Mouse (Mus musculus) retina, postnatal 7 days (tissue): ENCODE data around the gene Pcgf3.
A peak's percentile ranks its signal among the peaks of the same experiment; 100 is the strongest.
"Not testable (repeated sequence)": the region's sequence is repeated elsewhere in the genome, so short reads cannot be mapped to it uniquely, and the experiment has no call there.

Experiments used
- DNase-seq: peaks from one replicate; pipeline ENCODE4 v3.0.0-alpha.2; 2012; ENCODE audit warnings: low read depth, low spot score

The Pcgf3 gene

DNA sequence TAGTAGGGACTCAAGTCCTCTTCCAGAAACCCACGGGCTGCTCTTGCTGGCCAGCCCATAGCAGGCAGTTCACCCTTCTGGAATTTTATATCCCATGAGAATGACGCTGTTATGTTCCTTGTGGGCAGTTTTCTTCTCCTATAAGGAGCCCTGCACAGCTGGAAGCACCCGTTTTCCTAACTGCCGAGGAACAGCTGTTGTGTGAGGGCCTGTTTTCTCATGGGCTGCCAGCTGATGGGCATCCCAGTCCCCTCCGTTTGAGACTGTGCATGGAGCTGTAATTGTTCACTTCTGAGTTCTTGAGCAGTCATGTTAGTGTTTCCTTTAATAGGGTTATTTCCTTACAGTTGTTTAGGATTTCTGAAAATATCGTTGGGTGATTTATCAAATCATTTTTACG is 8.6 kb downstream of the Pcgf3 start:
- DNase-seq = no peak

GRCm38 (mm10) chr5:108473737-108474136 is 12.7 kb downstream of the Pcgf3 start:
- no peak for DNase-seq

DNA sequence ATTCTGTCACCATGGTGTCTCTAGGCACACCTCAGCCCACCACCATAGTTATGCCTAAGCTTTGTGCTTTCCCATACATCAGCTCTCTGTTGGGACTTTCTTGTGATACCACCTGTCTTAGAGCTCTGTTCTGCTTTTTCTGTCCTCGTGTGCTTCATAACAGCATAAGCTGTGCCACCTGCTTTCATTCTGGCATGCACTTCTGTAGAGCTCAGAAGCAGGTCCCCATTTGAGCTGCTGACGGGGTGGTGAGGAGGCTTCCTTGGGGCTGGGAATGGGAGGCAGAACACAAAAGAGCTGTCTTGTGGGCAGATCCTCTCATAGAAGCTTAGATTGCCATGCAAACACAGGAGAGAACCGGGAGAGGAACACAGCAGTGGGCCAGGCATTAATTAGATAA is 14.9 kb downstream of the Pcgf3 start:
- DNase-seq = no peak

DNA sequence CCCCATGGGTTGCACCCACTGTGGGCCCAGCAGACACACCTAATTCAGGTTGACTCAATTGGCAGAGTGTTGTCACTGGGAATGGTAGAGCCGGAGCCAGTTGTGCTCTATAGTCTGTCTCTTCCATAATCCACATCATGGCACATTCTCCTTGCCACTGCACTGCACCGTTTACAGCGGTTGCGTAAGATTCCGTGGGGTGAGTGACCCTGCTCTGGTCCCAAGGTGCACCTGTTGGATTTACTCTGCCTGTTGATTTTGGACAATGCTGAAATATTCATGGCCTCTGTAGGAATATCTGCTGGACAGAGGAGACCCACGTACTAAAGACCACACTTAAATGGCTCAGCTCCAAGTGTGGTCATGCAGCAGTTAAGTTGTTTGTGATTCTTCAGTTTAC is 22.0 kb downstream of the Pcgf3 start:
- no peak for DNase-seq

- DNase-seq = peak; percentile 20
These were observed 24.2 kb downstream of the Pcgf3 start for GRCm38 (mm10) chr5:108485239-108485638.

- DNase-seq = not testable (repeated sequence)
These were observed 25.1 kb downstream of the Pcgf3 start for GRCm38 (mm10) chr5:108486148-108486547.

DNA sequence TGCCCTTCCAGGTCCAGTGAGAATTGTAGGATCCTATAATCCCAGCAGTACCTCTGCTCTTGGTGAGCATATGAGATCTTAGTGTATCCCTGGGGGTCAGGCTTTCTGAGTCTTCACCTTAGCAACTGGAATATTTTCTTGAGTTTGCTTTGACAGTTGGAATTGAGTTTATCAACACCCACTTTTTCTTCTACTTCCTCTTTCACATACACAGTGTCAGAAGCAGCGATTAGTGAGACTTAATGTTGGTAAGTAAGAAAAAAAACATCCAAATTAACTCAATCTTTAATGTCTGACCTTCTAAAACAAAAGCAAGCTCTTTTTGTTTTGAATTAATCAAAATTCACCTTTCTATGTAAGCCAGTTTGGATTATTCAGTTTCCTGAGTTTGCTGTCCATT is 40.5 kb downstream of the Pcgf3 start:
- DNase-seq = no peak

DNA sequence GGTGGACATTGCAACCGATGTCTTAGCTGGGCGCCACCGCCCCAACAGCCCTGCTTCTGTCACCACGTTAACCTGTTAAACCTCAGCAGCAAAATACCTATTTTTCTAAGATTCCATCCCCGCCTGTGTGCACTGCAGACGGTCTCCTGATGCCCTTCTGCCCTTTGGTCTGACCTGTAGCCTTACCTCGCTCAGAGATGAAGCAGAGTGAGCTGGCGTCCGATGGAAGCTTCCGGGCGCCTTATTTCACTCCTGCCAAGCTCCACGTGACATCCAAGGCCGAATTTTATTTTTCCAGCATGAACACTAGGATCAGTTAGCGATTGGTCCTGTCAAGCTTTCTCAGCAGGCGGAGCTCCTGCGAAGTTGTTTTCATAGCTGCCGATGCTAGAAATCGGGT is 41.3 kb downstream of the Pcgf3 start:
- DNase-seq = no peak

DNA sequence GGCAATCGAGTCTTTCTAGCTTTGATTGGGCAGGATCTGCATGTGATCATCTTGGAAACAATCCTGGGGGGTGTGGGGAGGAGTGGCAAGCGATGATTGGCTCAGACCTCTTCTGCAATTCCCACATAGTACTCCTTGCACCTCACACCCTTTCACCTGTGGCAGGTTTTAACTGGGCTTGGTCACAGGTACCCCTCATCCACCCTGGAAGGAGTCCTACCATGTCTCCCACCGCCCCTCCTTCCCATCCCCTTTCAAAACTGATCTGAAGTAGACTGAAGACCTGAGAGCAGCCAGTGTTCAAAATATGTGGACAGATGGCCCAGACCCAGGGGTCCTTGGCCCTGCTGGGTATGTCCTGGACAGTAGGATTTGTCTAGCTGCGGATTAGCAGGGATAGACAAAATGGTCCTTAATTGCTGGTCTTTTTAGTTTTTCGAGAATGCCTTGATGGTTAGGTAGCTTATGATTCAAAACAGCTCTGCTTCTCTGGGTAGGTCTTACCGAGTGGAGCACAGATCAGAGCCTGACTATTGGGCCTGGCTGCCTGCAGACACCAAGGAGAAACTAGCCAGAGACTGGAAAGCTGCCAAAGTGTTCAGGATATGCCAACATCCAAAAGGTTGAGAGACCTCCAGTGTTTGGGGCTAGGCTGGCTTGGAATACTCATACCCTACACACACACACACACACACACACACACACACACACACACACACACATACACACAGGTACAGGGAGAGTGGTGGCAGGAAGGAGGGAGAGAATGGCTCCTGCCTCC is 54.7 kb downstream of the Pcgf3 start:
- peak; percentile 17 for DNase-seq

GRCm38 (mm10) chr5:108516655-108517054 is 55.6 kb downstream of the Pcgf3 start:
- no peak for DNase-seq

DNA sequence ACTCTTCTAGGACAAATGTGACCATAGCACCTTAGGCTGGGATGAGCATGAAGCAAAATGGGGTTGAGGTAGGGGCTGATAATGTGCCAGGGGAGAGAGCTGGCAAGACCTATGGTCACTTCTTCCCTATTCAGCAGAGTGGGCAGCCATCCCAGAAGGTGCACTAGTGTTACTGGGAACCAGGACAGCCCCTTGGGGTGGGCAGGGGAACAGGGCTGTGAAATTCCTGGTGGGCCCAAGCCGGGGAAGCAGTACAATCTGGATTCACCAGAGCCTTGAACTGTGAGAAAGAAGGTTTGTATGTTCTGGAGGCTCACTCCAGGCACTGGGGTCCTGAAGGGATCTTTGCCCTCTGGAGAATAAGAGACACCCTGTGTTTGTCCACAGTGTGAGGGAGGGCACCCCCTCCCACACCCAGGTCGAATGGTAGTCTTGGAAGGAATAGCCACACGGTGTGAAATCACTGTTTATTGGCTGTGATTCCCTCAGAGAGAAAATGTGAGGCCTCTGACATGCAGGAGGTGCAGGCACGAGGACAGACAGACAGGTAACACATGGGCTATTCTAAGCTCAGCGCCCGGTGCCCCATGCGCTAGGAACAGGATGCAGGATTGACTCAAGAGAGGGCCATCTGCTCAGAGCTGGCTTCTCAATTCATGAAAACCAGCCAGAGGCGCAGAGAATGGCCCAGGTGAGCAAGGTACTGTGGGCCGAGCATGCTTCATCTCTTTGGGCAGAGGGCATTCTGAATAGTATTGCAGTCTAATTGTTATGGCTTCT is 57.3 kb downstream of the Pcgf3 start:
- DNase-seq = no peak

- DNase-seq = no peak
These were observed 57.9 kb downstream of the Pcgf3 start for GRCm38 (mm10) chr5:108518951-108519350.

GRCm38 (mm10) chr5:108520153-108520552 is 59.1 kb downstream of the Pcgf3 start:
- DNase-seq = no peak

DNA sequence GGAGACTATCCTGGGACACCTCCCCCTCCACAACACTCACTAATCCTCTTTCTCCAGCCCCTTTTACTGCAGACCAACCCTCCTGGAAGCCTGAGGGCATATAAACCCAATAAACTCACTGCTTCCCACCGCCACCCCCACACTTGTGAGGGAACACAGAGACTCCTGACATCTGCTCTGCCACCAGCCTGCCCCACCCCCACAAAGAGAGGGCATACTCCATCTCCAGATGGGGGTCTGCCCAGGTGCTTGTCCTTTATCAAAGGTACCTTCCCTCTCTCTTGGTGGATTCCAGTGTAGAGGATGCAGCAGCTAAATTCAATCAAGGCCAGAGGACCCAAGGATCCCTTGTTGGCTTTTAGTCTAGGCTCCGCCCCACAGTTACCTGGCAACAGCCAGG is 60.0 kb downstream of the Pcgf3 start:
- DNase-seq = no peak

GRCm38 (mm10) chr5:108521896-108522295 is 60.9 kb downstream of the Pcgf3 start:
- DNase-seq = no peak

DNA sequence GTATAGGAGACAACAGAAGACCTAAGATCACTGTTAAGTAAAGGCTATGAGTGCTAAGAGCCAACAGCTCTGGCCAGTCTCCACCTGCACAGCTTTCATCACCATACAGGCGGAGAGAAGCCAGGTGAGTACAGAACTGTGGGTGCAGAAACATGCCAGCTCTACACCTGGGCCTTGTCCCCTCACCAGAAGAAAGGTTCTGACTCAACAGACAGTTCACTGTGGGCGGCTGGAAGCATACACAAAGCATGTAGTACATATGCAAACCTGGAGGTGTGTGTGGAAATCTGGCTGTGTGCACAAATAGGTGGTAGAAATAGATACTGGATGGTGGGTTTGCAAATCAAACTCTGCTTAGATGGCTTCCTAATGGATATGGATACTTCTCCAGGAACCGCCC is 61.6 kb downstream of the Pcgf3 start:
- DNase-seq = no peak

GRCm38 (mm10) chr5:108534188-108534587 is 73.2 kb downstream of the Pcgf3 start:
- no peak for DNase-seq

- DNase-seq = no peak
These were observed 82.7 kb downstream of the Pcgf3 start for GRCm38 (mm10) chr5:108543516-108544291.

DNA sequence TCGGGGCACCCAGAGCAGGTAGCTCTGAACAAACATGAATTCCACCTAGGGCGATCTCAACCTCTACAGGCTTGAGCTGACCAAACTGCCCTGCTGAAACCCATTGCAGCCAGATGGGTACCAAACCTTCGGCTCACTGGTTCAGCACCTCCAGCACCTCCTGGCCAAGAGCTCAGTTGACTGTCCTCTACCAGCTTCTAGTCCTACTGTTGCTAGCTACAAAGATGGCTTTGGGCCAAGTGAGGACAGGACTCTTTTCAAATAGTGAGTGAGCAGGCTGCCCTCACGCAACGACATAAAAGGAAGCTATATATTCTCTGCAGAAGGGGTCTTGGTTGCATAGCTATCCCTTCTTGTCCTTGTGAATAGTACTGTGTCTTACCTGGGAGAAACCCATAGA is 86.6 kb downstream of the Pcgf3 start:
- no peak for DNase-seq

DNA sequence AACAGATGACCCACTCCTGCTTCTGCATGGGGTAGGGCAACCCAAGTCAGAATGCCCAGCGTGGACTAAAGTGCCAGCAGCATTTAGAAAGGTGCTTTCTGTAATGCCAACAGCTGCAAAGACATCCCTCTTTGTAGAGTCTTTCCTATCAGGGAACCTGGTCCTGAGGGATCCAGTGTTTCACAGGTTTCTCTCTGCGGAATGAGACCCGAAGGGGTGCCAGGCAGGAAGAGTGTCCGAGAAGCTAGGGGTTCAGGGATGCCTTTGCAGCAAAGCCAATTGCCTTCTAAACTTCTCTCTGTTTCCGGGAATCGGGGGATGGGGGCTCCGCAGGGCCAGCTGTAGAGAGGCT is 88.1 kb downstream of the Pcgf3 start:
- DNase-seq = no peak

- DNase-seq = peak; percentile 35
These were observed 88.6 kb downstream of the Pcgf3 start, which contains the start of gene Cplx1 for GRCm38 (mm10) chr5:108549489-108550206. Gene Cplx1, minus strand, starts transcription at chr5:108550024.

DNA sequence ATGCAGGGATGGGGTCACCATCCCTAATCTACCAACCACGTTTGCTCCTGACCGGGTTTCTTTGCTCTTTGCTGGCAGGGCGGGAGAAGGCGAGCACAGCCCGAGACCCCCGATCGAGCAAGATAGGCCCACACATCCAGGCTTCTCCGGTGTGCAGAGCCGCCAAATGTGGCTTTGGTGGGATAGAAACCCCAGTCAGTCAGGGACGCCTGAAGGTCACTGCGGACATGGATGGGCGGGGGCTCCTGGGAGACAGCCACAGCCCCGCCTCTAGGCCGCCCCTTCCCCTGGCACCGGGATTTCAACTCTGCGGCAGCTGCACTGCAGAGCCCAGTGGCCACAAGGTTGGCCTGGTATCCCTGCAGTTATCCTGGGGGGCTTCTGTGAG is 89.2 kb downstream of the Pcgf3 start:
- DNase-seq = no peak
